Mouse (Mus musculus): ENCODE measurements at regions not wholly inside any gene's neighbourhood (a gene's known extent, or its start where the extent isn't known, plus 50 kb on each side); places are given as distances from the start of the nearest gene placed in this dataset.

DNA sequence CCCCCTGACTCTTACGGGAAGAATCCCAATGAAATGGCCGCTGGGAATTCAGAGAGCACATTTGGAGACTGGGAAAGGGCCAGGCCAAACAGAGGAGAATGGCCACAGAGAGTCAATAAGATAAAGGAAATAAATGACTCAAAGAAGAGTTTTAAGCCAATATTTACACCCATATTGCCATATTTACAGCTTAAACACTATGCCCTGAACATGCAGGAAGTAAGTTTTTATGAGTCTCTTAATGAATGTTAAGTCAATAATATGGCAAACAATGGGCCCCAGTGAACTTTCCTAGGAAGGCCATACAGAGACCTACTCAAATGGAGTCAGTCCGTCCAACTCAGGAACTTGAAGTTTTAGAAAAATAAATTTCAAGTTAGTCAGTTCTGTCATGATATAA, 347.8 kb downstream of the Klf5 start:
- ATAC-seq (ENCODE audit: extremely low read depth, insufficient number of reproducible peaks, low FRiP score, poor library complexity, severe bottlenecking), result no peak

DNA sequence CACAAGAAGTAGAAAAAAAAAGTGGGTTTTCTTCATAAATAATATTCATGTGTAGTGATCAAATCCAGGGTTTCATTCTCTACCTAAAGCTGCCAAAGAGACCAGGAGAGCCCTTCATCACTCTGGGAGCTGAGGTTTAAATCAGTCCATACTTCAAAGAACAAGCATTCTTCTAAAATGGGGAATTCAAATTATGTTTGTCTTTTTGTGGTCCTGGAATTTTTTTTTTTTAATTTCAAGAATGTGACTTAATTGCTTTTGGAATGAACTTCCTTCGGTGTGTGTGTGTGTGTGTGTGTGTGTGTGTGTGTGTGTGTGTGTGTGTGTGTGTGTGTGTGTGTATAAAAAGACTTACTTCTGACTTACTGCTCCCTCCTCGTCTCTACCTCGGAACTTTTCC, 375.9 kb downstream of the Klf5 start:
- no peak for ATAC-seq (ENCODE audit: extremely low read depth, insufficient number of reproducible peaks, low FRiP score, poor library complexity, severe bottlenecking)

DNA sequence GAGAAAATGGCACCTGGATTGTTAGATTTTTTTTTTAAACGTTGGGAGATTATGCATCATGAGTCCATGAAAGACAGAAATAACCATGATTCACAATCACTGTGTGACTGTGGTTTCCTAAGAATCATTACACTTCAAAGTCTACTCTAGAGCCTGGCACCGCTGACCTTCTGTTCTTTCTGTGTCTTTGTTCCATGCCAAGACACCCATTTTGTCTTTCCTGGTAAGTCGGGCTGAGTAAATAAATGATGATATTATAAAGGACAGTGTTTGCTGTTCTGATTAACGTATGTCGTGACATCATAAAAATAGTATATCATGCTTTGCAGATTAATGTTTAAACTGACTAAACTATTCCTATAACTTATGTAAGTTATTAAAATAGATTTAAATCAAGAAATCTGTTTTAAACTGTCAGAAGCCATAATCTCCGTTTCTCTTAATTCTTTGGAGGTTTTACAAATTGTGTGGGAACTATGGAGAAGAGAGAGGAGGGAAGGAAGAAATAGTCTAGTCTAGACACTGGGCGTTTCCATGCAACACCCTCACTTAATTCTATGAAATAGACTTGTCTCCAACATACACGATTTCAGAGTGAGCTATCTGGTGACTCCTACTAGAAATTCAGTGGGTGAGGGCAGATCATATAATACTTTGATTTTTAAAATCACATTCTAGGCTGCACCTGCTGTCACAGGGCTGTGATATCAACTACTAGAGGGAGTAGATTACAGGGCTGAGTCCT, 388.7 kb downstream of the Klf5 start:
- no peak for ATAC-seq (ENCODE audit: extremely low read depth, insufficient number of reproducible peaks, low FRiP score, poor library complexity, severe bottlenecking)

DNA sequence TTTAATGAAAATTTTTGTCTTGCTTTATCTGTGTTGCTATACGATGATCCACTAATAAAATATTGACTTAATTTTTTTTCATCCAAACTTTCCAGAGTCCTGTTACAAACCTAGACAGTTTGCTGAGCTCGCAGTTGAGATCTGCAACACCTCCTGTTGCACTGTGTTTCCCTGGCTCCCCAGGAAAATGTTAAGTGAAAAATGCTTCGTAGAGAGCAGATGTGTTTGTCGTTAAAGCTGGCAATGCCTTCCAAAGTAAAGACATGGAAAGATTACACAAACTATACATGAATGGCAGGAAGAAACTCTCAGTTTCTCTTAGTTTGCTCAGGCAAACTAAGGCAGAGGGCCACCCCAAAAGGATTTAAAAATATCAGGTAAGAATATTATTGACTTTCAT, 389.9 kb downstream of the Klf5 start:
- no peak for ATAC-seq (ENCODE audit: extremely low read depth, insufficient number of reproducible peaks, low FRiP score, poor library complexity, severe bottlenecking)

- ATAC-seq (ENCODE audit: extremely low read depth, insufficient number of reproducible peaks, low FRiP score, poor library complexity, severe bottlenecking), result no peak
Observed at GRCm38 (mm10) chr14:99696301-99696700, 397.8 kb downstream of the Klf5 start.

GRCm38 (mm10) chr14:99699545-99699944, 401.1 kb downstream of the Klf5 start:
- ATAC-seq (ENCODE audit: extremely low read depth, insufficient number of reproducible peaks, low FRiP score, poor library complexity, severe bottlenecking), result no peak

GRCm38 (mm10) chr14:99706004-99706403, 407.5 kb downstream of the Klf5 start:
- no peak for ATAC-seq (ENCODE audit: extremely low read depth, insufficient number of reproducible peaks, low FRiP score, poor library complexity, severe bottlenecking)

GRCm38 (mm10) chr14:99708066-99708465, 409.6 kb downstream of the Klf5 start:
- ATAC-seq (ENCODE audit: extremely low read depth, insufficient number of reproducible peaks, low FRiP score, poor library complexity, severe bottlenecking), result no peak

DNA sequence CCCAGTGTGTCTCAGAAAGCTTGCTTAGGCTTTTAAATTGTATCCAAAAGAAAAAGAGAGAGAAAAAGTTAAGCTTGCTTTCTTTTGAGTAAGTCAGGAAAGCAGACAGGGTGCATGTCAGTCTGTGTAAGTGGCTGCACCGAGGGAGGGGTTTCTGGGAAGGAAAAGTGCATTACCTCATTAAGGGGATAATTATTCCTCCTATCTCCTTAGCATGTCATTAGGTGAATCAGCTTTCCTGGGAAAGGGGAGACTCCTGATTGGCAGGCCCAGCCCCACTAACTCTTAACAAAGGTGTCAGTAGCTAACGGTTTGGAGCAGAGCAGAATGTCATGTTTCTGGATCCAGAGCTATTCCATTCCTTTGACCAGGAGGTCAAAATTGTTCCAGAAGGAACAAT, 411.3 kb downstream of the Klf5 start:
- ATAC-seq (ENCODE audit: extremely low read depth, insufficient number of reproducible peaks, low FRiP score, poor library complexity, severe bottlenecking), result no peak

DNA sequence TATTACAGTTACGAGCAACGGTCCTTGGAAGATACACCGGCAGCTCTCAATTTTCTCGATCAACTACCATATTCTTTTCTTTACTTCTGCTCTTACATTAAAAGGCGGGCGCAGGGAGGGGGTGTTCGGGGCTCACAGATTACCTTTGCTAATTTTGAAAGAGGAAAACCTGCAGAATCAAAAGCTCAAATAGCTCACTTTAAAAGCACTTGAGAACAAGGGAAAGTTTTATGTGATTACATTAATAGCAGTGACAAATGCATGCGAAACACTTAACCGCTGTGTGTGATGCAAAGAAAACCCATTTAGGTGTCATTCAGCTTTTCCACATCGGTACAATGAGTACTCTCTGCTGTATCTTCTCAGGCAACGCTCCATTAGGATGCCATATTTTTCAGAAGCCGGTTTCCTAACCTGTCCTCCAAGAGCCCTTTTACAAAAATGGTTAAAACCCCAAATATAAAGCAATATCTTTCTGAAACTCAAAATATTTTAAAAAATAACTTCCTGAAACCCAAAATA, 412.2 kb downstream of the Klf5 start:
- ATAC-seq (ENCODE audit: extremely low read depth, insufficient number of reproducible peaks, low FRiP score, poor library complexity, severe bottlenecking), result no peak

- ATAC-seq (ENCODE audit: extremely low read depth, insufficient number of reproducible peaks, low FRiP score, poor library complexity, severe bottlenecking), result no peak
Observed at GRCm38 (mm10) chr14:99712624-99713023, 414.1 kb downstream of the Klf5 start.

GRCm38 (mm10) chr14:99713069-99713830, 414.8 kb downstream of the Klf5 start:
- ATAC-seq (ENCODE audit: extremely low read depth, insufficient number of reproducible peaks, low FRiP score, poor library complexity, severe bottlenecking), result no peak

- no peak for ATAC-seq (ENCODE audit: extremely low read depth, insufficient number of reproducible peaks, low FRiP score, poor library complexity, severe bottlenecking)
Observed at GRCm38 (mm10) chr14:99733474-99734199, 435.1 kb downstream of the Klf5 start.

DNA sequence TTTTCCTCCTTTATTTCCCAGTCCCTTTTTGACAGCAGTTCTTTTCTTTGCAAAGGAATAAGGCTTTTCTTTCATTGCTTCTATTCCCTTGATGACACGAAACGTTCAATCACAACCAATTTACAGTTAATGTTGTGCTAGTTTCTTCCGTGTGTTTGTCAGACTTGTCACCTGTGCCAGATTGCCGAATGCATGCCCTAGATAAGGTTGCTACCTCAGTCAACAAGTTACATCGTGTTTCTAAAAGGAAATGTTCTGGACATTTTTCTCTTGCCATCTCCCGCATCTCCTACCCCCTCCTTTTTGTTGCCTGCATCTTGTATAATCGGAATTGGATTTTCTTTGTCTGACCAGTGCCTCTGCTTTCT, 435.7 kb downstream of the Klf5 start:
- ATAC-seq (ENCODE audit: extremely low read depth, insufficient number of reproducible peaks, low FRiP score, poor library complexity, severe bottlenecking), result no peak

- no peak for ATAC-seq (ENCODE audit: extremely low read depth, insufficient number of reproducible peaks, low FRiP score, poor library complexity, severe bottlenecking)
Observed at GRCm38 (mm10) chr14:99743625-99744297, 445.3 kb downstream of the Klf5 start.

DNA sequence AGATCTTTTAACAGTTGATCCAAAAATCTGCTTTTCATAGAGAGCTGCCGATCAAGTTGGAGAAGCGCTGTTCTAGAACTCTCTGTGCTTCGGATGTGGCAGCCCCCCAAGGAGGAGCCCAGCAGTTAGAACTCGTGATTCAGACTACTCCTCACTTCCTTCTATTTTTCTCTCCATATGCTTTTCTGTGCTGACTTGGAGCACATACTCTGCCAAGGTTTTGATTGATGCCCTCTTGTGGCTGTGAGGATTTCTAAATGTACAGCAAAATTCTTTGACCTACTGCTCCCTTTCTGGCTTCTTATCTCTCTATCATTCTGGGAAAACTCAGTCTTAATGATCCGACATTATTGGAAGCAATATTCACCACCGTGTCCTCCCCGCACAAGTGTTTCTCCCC, 446.7 kb downstream of the Klf5 start:
- no peak for ATAC-seq (ENCODE audit: extremely low read depth, insufficient number of reproducible peaks, low FRiP score, poor library complexity, severe bottlenecking)

- no peak for ATAC-seq (ENCODE audit: extremely low read depth, insufficient number of reproducible peaks, low FRiP score, poor library complexity, severe bottlenecking)
Observed at GRCm38 (mm10) chr14:99748166-99748565, 449.7 kb downstream of the Klf5 start.

DNA sequence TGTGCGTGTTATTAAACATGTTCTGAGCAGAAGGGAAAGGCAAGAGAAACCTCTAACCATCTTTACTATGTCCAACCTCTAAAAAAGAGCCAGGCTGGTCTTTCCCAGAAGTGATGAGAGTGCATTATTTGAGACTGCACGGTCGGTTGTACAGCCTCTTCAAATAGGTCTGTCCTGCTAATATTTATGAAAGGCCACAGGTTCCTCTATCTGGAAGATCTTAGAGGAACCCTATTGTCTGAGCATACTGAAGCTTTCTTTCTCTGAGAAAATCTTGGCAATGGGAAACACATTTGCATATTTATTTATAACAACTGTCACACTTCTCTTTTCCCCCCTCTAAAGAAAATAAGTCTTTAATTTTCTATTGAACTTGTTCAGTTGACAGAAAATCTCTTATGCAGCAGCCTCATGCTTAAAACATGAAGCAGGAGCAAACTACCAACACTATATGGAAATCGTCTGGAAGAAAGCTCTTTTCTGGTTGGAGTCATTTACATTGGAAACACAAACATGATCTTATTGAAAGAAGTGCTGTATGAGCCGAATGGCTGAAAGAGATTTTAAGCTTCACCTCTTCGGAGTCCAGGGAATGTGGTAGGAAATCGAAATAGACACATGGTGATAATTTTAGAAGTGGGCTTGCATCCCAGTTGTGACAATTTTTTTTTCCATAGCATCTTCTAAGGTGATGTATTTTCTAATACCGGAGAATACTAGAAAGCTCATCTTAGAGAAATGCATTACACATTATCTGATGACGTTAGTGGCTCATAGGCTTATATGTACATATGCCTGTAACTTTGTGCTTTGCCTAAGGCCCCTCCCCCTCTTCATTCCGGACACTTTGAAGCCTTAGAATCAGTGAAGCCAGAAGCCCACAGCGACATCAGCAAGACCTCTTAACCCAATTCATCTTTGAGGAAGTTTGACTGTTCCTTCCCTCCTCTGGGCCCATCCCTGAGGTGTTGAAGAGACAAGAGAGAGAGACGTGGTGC, 451.1 kb downstream of the Klf5 start:
- no peak for ATAC-seq (ENCODE audit: extremely low read depth, insufficient number of reproducible peaks, low FRiP score, poor library complexity, severe bottlenecking)
